Mouse (Mus musculus): ENCODE measurements around the gene Vmn1r195. TPM values are rescaled to one million over a fixed set of nuclear protein-coding genes. Genes with fewer than 3 reads are reported as not detected.

The Vmn1r195 gene
- polyA plus RNA-seq, 1 experiment from 2014 or later = not detected

GRCm38 (mm10) chr13:22315361-22315760 lies 45.0 kb downstream of the Vmn1r195 start:
- H3K4me1 ChIP-seq (replicated peaks; ENCODE audit: control insufficient read depth, insufficient read depth) = no peaks in the 10 kb centered on the region
- TF ChIP-seq EP300 (optimal IDR thresholded peaks at IDR 0.05) = no peak
- no peak for TF ChIP-seq CTCF (IDR thresholded peaks at IDR 0.05; ENCODE audit: low read depth)
- no peaks in the 10 kb centered on the region for H3K27me3 ChIP-seq (ENCODE audit: control insufficient read depth, insufficient read depth, low read length)
- 78% methylated on average over 2 of the region's 2 CpGs for WGBS
- ATAC-seq (ENCODE audit: low FRiP score, low TSS enrichment) (peak; percentile 76; the same call in 1 of the 2 replicates), DNase-seq (ENCODE audit: low spot score) (peak; percentile 59)
- no peak overlapping the region for H3K4me3 ChIP-seq (ENCODE audit: low read depth, low read length)
- no peaks in the 10 kb centered on the region for H3K36me3 ChIP-seq (ENCODE audit: control insufficient read depth, insufficient read depth, low read length)
- H3K27ac ChIP-seq (replicated peaks) = no peak overlapping the region
- no peak overlapping the region for H3K9ac ChIP-seq (ENCODE audit: low read length)
- H3K9me3 ChIP-seq (ENCODE audit: control insufficient read depth, low read length) = no peaks in the 10 kb centered on the region
- H3K4me2 ChIP-seq (replicated peaks; ENCODE audit: low read depth) = no peak overlapping the region

DNA sequence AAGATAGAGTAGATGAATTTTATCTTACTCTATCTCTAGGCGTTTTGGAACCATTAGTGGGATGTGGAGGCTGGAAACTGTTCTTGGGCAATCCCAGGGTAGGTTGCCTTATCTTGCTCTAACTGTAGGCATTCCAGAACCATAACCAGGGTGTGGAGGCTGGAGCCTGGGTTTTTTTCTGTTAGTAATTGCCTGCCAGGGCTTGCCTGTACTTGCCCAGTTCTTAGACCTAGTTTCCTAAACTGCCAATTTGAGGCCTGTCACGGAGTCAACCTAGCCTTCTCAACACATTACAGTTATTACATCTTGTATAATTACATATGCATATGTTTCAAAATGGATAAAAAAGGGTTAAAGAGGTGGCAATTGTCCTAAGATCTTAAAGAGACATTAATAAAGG lies 47.0 kb downstream of the Vmn1r195 start:
- WGBS = 76% methylated on average over 2 of the region's 2 CpGs

DNA sequence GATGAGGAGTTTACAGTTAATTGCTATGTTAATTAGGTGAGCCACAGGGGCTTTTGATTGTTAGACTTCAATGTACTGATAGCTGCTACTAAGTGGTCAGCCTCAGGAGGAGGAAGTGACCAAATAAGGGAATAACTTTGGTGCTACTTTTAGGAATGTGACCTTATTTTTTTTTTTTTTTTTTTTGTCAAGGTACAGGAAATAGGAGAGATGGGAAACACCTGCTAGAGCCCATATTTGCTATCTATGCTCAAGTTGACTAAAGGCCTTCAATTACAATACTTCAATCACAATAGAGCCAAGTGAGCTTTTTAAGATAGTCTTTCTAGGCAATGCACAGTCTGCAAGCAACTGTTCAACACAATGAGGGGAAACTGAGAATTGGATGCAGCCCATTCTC lies 49.8 kb downstream of the Vmn1r195 start:
- Histone ChIP-seq H3K4me1 (replicated peaks; ENCODE audit: control insufficient read depth, insufficient read depth) (no peaks in the 10 kb centered on the region), H3K9ac (ENCODE audit: low read length) (no peak overlapping the region), H3K36me3 (ENCODE audit: control insufficient read depth, insufficient read depth, low read length) (no peaks in the 10 kb centered on the region), H3K27me3 (ENCODE audit: control insufficient read depth, insufficient read depth, low read length) (no peaks in the 10 kb centered on the region), H3K27ac (replicated peaks) (no peak overlapping the region), H3K4me3 (ENCODE audit: low read depth, low read length) (no peak overlapping the region), H3K9me3 (ENCODE audit: control insufficient read depth, low read length) (no peaks in the 10 kb centered on the region), H3K4me2 (replicated peaks; ENCODE audit: low read depth) (no peak overlapping the region)
- ATAC-seq (ENCODE audit: low FRiP score, low TSS enrichment) (no peak), DNase-seq (ENCODE audit: low spot score) (no peak)
- TF ChIP-seq EP300 (optimal IDR thresholded peaks at IDR 0.05) (no peak), CTCF (IDR thresholded peaks at IDR 0.05; ENCODE audit: low read depth) (no peak)

More for the DNA sequence above, 47.0 kb downstream of the Vmn1r195 start:
- no peaks in the 10 kb centered on the region for H3K9me3 ChIP-seq (ENCODE audit: control insufficient read depth, low read length)
- no peak overlapping the region for H3K27ac ChIP-seq (replicated peaks)
- no peaks in the 10 kb centered on the region for H3K27me3 ChIP-seq (ENCODE audit: control insufficient read depth, insufficient read depth, low read length)
- DNase-seq (ENCODE audit: low spot score) = no peak
- no peaks in the 10 kb centered on the region for H3K4me1 ChIP-seq (replicated peaks; ENCODE audit: control insufficient read depth, insufficient read depth)
- H3K4me2 ChIP-seq (replicated peaks; ENCODE audit: low read depth) = no peak overlapping the region
- no peak for ATAC-seq (ENCODE audit: low FRiP score, low TSS enrichment)
- no peak overlapping the region for H3K9ac ChIP-seq (ENCODE audit: low read length)
- H3K36me3 ChIP-seq (ENCODE audit: control insufficient read depth, insufficient read depth, low read length) = no peaks in the 10 kb centered on the region
- TF ChIP-seq EP300 (optimal IDR thresholded peaks at IDR 0.05) (no peak), CTCF (IDR thresholded peaks at IDR 0.05; ENCODE audit: low read depth) (no peak)
- H3K4me3 ChIP-seq (ENCODE audit: low read depth, low read length) = no peak overlapping the region

DNA sequence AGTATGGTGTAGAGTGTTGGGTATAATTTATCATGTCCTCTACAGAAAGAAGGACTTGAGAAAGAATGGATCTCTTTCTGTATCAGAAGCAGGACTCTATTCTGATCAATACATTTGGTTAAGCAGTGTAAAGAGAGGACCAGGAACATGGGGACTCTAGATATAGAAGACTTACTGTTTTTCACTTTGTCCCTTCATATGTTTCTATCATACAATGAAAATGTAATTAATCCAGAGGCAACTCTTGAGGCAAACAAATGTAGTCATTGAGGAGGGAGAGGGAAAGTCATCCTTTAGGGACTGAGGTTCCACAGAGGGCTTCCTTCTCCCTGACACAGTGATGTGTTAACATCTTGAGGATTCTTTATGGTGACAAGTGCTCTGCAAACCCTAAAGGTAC lies 54.0 kb downstream of the Vmn1r195 start, which contains the start of gene Vmn1r197:
Gene Vmn1r197, plus strand, starts transcription at position 301 of the 400 bp plus-strand sequence.
- TF ChIP-seq CTCF (IDR thresholded peaks at IDR 0.05; ENCODE audit: low read depth) (no peak), EP300 (optimal IDR thresholded peaks at IDR 0.05) (no peak)
- H3K27ac ChIP-seq (replicated peaks) = no peak within 1 kb of the TSS
- DNase-seq (ENCODE audit: low spot score) (no peak), ATAC-seq (ENCODE audit: low FRiP score, low TSS enrichment) (no peak)
- H3K36me3 ChIP-seq (ENCODE audit: control insufficient read depth, insufficient read depth, low read length) = no peaks in the 10 kb centered on the region
- H3K9ac ChIP-seq (ENCODE audit: low read length) = no peak within 1 kb of the TSS
- H3K4me2 ChIP-seq (replicated peaks; ENCODE audit: low read depth) = no peak within 1 kb of the TSS
- H3K4me3 ChIP-seq (ENCODE audit: low read depth, low read length) = no peak within 1 kb of the TSS
- H3K27me3 ChIP-seq (ENCODE audit: control insufficient read depth, insufficient read depth, low read length) = no peaks in the 10 kb centered on the region
- no peaks in the 10 kb centered on the region for H3K4me1 ChIP-seq (replicated peaks; ENCODE audit: control insufficient read depth, insufficient read depth)
- no peaks in the 10 kb centered on the region for H3K9me3 ChIP-seq (ENCODE audit: control insufficient read depth, low read length)

Other genes starting within 250 kb of the Vmn1r195 start
- 2.1 TPM in 1 of 2 replicates, not detected in the other for gene Hist1h2ah, start 235.0 kb upstream of the Vmn1r195 start, polyA plus RNA-seq (2015; fragmentation: Nextera tagmentation; extraction: Ambion mirVana)
- gene Hist1h2bk, start 234.7 kb upstream of the Vmn1r195 start, polyA plus RNA-seq (2015; fragmentation: Nextera tagmentation; extraction: Ambion mirVana) = 0.35 and 0.99 TPM in 2 replicates
- 5.8 and 5.9 TPM in 2 replicates for gene Hist1h4i, start 229.2 kb upstream of the Vmn1r195 start, polyA plus RNA-seq (2015; fragmentation: Nextera tagmentation; extraction: Ambion mirVana)
- 12.1 and 12.6 TPM in 2 replicates for gene Hist1h2ag, start 227.6 kb upstream of the Vmn1r195 start, polyA plus RNA-seq (2015; fragmentation: Nextera tagmentation; extraction: Ambion mirVana)
- gene Hist1h2bj, start 227.3 kb upstream of the Vmn1r195 start, polyA plus RNA-seq (2015; fragmentation: Nextera tagmentation; extraction: Ambion mirVana) = 1.1 and 3.7 TPM in 2 replicates
- gene Vmn1r188, start 186.1 kb upstream of the Vmn1r195 start, polyA plus RNA-seq (2015; fragmentation: Nextera tagmentation; extraction: Ambion mirVana) = 0.04 TPM in 1 of 2 replicates, not detected in the other
- not detected in 2 replicates for gene Vmn1r189, start 164.7 kb upstream of the Vmn1r195 start, polyA plus RNA-seq (2015; fragmentation: Nextera tagmentation; extraction: Ambion mirVana)
- not detected in 2 replicates for gene Vmn1r191, start 86.6 kb upstream of the Vmn1r195 start, polyA plus RNA-seq (2015; fragmentation: Nextera tagmentation; extraction: Ambion mirVana)
- not detected in 2 replicates for gene Vmn1r192, start 79.4 kb upstream of the Vmn1r195 start, polyA plus RNA-seq (2015; fragmentation: Nextera tagmentation; extraction: Ambion mirVana)
- gene Vmn1r193, start 47.4 kb upstream of the Vmn1r195 start, polyA plus RNA-seq (2015; fragmentation: Nextera tagmentation; extraction: Ambion mirVana) = 0.01 TPM in 1 of 2 replicates, not detected in the other
- gene Vmn1r194, start 26.3 kb upstream of the Vmn1r195 start, polyA plus RNA-seq (2015; fragmentation: Nextera tagmentation; extraction: Ambion mirVana) = not detected in 2 replicates
- gene Vmn1r196, start 19.4 kb downstream of the Vmn1r195 start, polyA plus RNA-seq (2015; fragmentation: Nextera tagmentation; extraction: Ambion mirVana) = not detected in 2 replicates
- not detected in 2 replicates for gene Vmn1r197, start 54.1 kb downstream of the Vmn1r195 start, polyA plus RNA-seq (2015; fragmentation: Nextera tagmentation; extraction: Ambion mirVana)
- 0.01 TPM in 1 of 2 replicates, not detected in the other for gene Vmn1r198, start 79.8 kb downstream of the Vmn1r195 start, polyA plus RNA-seq (2015; fragmentation: Nextera tagmentation; extraction: Ambion mirVana)
- not detected in 2 replicates for gene Vmn1r199, start 109.3 kb downstream of the Vmn1r195 start, polyA plus RNA-seq (2015; fragmentation: Nextera tagmentation; extraction: Ambion mirVana)
- gene Vmn1r200, start 119.9 kb downstream of the Vmn1r195 start, polyA plus RNA-seq (2015; fragmentation: Nextera tagmentation; extraction: Ambion mirVana) = 0.01 TPM in 1 of 2 replicates, not detected in the other
- not detected in 2 replicates for gene Vmn1r201, start 201.4 kb downstream of the Vmn1r195 start, polyA plus RNA-seq (2015; fragmentation: Nextera tagmentation; extraction: Ambion mirVana)
- not detected in 2 replicates for gene Vmn1r202, start 234.9 kb downstream of the Vmn1r195 start, polyA plus RNA-seq (2015; fragmentation: Nextera tagmentation; extraction: Ambion mirVana)
- gene Vmn1r203, start 247.6 kb downstream of the Vmn1r195 start, polyA plus RNA-seq (2015; fragmentation: Nextera tagmentation; extraction: Ambion mirVana) = not detected in 2 replicates